Mouse (Mus musculus): ENCODE data around the gene Tgfbr3. TPM values are rescaled to one million over a fixed set of nuclear protein-coding genes. Genes with fewer than 3 reads are reported as not detected.
A peak's percentile ranks its signal among the peaks of the same experiment; 100 is the strongest.

The Tgfbr3 gene
- total RNA-seq, 2 experiments from 2014 or later, result 7.8 to 9.9 TPM

GRCm38 (mm10) chr5:107101135-107101534 is 188.3 kb downstream of the Tgfbr3 start:
- intact Hi-C loops (cut with DNase I), result no loop called here
- DNase-seq (ENCODE audit: low spot score in 2 of 2), result no peak

DNA sequence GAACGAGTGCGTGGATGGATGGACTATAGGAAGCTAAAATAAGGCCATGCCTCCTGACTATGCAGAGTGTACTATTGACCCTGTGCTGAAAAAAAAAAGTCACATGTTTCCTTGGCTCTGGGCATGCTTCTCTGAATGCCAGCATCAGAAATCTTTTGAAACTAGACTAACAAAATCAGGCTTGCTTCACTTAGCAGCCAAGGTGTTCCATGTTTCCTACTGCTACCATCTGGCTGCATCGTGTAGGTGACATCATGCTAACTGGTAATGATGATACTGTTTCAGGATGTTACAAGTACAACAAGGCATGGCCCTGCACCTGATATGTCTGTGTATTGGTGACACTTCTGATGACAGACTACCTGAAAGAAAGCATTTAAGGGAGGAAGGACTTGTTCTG is 189.8 kb downstream of the Tgfbr3 start:
- no peak for DNase-seq (ENCODE audit: low spot score in 2 of 2)
- intact Hi-C loops (cut with DNase I), result no loop called here

- intact Hi-C loops (cut with DNase I), result no loop called here
These were observed 190.4 kb downstream of the Tgfbr3 start for GRCm38 (mm10) chr5:107099076-107099475.

GRCm38 (mm10) chr5:107098007-107098406 is 191.4 kb downstream of the Tgfbr3 start:
- DNase-seq (ENCODE audit: low spot score in 2 of 2), result no peak
- intact Hi-C loops (cut with DNase I), result no loop called here

More at GRCm38 (mm10) chr5:107099076-107099475, 190.4 kb downstream of the Tgfbr3 start:
- DNase-seq (ENCODE audit: low spot score in 2 of 2), result no peak

DNA sequence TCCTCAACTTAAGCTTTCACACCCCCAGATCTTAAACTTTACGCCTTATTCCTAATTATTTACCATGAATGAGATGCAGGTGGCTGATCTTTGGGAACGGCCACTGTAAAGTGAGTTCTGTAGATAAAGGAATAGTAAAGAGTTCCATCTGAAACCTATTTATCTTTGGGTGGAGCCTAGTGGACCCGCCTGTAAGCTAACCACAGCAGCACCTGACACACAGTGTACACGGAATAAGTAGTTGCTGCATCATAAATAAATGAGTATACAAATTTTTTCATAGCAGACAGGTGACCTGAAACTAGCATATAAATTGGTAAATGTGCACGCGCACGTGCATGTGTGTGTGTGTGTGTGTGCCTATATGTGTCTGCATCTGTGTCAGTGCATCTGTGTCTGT is 192.1 kb downstream of the Tgfbr3 start:
- intact Hi-C loops (cut with DNase I), result no loop called here
- no peak for DNase-seq (ENCODE audit: low spot score in 2 of 2)

DNA sequence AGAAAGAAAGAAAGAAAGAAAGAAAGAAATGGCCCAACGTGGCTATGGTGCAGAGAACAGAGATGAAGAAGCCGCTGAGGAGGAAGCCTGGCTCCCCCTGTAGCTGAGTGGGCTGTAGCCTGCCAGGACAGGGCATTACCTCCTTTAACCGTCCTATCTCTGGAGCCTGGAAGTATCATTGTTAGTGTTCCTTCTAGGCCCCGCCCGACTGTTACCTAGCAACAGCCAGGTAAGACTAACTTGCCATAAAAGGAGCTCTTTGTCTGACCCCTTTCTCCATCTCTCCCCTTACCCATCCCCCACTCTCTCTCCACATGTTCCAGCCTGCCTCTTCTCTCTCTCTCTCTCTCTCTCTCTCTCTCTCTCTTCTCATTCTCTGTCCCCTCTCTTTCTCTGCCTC is 195.2 kb downstream of the Tgfbr3 start:
- DNase-seq (ENCODE audit: low spot score in 2 of 2), result no peak
- intact Hi-C loops (cut with DNase I), result no loop called here

- intact Hi-C loops (cut with DNase I), result no loop called here
- no peak for DNase-seq (ENCODE audit: low spot score in 2 of 2)
These were observed 196.2 kb downstream of the Tgfbr3 start for GRCm38 (mm10) chr5:107093253-107093652.

DNA sequence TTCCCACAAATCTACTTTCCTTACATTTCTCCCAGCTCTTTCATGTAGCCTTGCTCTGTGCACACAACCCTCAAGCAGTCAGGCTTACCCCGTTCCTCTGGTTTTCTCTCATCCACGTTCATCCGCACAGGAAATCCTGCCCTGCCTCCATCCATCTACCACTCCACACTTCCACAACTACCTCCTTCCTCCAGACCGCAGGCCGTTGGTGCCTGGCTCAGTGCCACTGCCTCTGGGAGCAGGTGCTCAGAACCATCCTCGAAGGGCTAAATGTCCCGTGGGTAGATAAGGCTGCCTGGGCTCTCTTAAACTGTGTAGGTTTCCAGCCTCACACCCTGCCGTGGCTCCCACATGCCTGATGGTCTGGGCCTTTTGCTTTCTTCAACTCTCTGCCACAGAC is 197.3 kb downstream of the Tgfbr3 start:
- peak in 1 of 2 experiments; percentile 46 for DNase-seq (ENCODE audit: low spot score in 2 of 2)
- intact Hi-C loops (cut with DNase I), result no loop called here

GRCm38 (mm10) chr5:107089966-107090365 is 199.5 kb downstream of the Tgfbr3 start:
- intact Hi-C loops (cut with DNase I), result no loop called here

DNA sequence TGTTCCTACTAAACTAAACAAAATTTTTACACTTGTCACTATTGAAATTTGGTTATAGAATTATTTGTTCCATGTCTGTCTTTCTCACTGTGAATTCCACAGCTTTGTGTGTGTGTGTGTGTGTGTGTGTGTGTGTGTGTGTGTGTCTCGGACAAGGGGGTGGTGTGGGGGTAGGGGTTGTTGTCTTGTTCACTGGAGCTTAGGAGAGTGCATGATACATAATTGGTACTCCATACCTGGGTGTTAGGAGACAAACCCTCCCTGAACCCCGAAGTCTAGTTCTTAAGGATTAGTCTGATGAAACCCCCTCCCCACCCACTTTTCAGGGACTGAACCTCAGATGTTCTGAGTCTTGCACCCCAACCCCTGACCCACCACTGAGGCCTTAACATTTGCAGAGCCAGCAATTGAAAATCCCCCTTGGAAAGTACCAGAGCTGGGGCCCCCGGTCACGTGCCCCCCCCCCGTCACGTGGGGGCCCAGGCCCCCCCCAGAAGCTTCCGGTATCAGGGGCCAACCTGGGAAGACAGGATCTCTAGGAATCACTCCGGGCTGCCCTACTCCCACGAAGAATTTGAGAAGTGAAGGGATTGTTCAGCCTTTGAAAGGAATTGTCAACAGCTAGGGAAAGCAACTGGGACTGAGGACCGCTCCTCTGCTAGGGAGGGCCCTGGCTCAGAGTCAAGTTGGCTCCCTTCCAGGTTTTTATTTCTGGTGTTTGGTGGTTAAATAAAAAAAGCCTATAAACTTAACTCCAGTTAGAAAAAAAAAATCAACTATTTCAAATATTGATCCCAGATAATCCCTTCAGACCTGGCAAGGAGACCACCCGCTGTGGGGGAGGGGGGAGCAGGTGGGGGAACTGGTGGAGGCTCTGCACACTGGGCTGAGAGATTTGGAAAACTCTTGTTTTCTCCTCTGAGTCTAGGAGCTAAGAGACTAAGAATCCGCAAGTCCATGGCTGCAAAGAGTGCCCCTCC is 201.3 kb downstream of the Tgfbr3 start:
- DNase-seq (ENCODE audit: low spot score in 2 of 2), result peak; percentile 59 to 60
- intact Hi-C loops (cut with DNase I), result no loop called here

More at GRCm38 (mm10) chr5:107089966-107090365, 199.5 kb downstream of the Tgfbr3 start:
- DNase-seq (ENCODE audit: low spot score in 2 of 2), result no peak

GRCm38 (mm10) chr5:107087291-107087690 is 202.1 kb downstream of the Tgfbr3 start:
- DNase-seq (ENCODE audit: low spot score in 2 of 2), result no peak
- intact Hi-C loops (cut with DNase I), result no loop called here

DNA sequence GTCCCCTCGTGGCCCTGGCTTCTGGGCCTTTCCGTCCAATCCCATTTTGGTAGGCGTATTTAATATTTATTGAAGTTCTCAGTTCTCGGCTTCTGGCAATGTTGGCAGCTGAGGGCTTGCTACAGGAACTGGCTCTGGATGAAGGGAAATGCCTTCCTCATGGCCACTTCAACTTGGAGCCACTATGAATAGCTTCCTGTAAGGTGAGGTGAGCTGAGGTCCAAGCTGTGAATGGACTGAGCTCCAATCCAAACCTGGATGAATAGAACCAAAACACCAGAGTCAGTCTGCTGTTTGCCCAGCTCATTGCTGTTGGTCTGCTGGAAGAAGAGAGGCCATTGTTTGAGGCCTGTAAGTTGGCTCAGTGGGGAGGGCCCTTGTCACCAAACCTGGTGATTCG is 203.3 kb downstream of the Tgfbr3 start:
- DNase-seq (ENCODE audit: low spot score in 2 of 2), result no peak
- intact Hi-C loops (cut with DNase I), result no loop called here

DNA sequence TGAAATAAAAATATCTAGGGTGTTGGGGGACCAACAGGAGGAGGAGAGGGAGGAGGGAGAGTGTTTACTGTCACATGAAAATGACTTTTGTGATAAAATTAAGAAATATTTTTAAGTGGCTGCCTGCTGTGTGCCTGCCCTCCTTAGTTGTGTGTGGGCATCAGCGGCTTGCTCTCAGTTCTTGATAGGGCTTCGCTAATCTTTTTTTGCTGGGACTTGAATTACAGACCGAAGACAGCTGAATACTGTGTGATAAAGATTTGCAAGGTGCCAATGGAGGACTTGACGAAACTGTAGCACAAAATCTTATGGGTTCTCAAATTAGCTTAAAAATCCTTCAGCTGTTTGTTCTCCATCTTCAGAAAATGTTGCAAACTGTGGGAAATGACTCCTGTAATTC is 205.0 kb downstream of the Tgfbr3 start:
- intact Hi-C loops (cut with DNase I), result no loop called here
- DNase-seq (ENCODE audit: low spot score in 2 of 2), result no peak

- intact Hi-C loops (cut with DNase I), result no loop called here
- DNase-seq (ENCODE audit: low spot score in 2 of 2), result no peak
These were observed 207.4 kb downstream of the Tgfbr3 start for GRCm38 (mm10) chr5:107082011-107082410.

- intact Hi-C loops (cut with DNase I), result no loop called here
- no peak for DNase-seq (ENCODE audit: low spot score in 2 of 2)
These were observed 208.3 kb downstream of the Tgfbr3 start for GRCm38 (mm10) chr5:107080986-107081624.

- DNase-seq (ENCODE audit: low spot score in 2 of 2), result no peak
- intact Hi-C loops (cut with DNase I), result no loop called here
These were observed 209.5 kb downstream of the Tgfbr3 start for GRCm38 (mm10) chr5:107079920-107080319.

DNA sequence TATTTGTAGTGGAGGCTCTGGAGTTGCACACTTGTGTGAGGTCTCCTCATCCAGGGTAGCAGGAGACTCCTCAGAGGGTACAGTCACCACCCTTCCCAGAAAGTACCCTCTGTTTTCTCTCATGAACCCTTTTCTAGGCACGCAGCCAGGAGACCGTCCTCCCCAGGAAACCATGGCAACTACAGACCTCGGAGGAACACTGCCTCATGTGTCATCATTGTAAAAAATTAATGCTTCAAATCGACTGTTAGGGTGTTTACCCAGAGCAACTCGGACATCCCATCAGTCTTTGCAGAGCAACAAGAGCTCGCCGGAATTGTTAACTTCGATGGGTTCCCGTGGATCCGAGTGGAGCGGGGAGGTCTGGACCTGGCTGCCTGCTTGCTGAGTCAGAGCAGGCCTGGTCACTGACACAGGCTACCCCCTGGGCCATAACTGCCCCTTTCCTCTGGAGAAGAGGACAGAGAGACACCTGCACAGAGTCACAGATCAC is 210.2 kb downstream of the Tgfbr3 start:
- intact Hi-C loops (cut with DNase I), result no loop called here
- DNase-seq (ENCODE audit: low spot score in 2 of 2), result peak; percentile 31 to 34

DNA sequence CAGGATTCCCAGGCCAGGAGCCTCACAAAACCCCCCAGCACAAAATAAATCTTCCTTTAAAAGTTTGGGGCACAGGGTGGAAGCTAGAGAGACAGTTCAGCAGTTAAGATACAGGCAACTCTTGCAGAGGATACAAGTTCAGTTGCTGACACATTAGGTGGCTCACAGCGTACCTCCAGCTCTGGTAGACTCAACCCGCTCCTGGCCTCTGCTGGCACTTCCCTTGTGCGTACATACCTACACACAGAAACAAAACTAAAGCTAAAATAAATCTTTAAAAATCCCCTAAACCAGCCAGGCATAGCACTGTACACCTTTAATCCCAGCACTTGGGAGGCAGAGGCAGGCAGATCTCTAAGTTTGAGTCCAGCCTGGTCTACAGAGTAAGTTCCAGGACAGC is 211.1 kb downstream of the Tgfbr3 start:
- intact Hi-C loops (cut with DNase I), result no loop called here
- no peak for DNase-seq (ENCODE audit: low spot score in 2 of 2)

DNA sequence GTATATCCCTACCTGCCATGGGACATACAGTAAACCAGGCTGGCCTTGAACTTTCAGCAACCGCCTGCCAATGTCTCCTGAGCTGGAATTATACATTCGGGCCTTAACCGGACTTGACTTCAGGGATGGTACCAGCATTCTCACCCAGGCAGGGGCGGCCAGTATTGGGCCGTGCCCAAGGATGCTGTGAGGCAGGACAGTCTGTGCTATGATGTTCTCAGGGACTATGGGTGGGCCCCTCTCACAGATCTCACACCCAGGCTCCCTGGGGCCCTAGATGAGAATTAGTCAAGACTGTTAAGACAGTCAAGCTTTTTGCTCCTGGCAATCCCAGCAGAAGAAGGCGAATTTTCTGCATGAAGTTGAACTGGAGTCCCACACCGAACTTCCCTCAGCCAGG is 211.5 kb downstream of the Tgfbr3 start:
- DNase-seq (ENCODE audit: low spot score in 2 of 2), result no peak
- intact Hi-C loops (cut with DNase I), result no loop called here

DNA sequence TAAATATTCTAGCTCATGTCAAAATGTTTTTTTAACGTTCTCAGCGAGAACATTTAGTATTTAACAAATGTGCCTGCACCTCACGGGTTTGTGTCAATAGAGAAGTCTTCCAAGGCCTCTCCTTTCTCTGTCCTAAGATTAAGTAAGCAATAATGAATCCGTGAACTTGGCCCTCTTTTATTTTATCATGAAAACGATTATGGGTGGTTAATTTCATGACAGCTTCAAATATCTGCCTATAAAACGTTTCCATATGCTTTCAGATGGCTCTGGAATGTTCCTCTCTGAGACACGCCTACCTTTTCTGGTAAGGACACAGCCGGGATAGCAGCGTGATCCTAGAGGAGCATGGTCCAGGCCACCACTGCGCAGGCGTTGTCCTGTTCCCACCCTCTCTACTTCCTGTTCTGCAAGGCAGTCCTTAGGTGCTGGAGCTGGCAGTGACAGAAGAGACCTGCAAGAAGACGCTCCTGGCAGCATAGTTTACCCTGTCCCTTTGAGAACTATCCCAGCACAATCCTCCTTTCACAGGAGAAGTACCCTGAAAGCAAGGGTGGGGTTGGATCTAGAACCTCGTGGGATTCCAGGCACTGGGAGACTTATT is 214.3 kb downstream of the Tgfbr3 start:
- intact Hi-C loops (cut with DNase I), result no loop called here

More for the DNA sequence above, 214.3 kb downstream of the Tgfbr3 start:
- no peak for DNase-seq (ENCODE audit: low spot score in 2 of 2)
